Mouse (Mus musculus) telencephalon, adult 2 months (tissue): ENCODE results near the gene Ctf2.

Experiments used
- DNase-seq: peaks from one replicate; pipeline ENCODE4 v3.0.0-alpha.2; 2011; ENCODE audit warnings: low read depth, low spot score

The Ctf2 gene

DNA sequence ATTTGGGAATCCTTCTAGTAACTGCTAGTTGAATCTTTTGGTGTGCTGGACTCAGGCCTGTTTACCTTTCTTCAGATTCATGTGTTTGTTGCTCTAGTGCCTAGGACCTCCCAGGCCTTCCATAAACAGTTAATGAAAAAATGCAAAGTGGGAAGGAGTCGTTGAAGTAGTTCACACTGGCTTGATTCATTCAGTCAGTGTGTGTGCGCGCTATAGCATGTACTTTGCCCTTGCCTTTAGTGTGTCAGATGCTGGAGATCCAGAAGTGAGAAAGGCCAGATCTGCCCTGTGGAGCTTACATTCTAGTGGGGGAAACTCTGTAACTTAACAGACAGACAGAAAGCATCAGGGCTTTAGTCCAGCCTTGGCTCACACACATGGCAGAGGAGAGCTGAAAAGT lies 28.5 kb upstream of the Ctf2 start:
- no peak for DNase-seq

DNA sequence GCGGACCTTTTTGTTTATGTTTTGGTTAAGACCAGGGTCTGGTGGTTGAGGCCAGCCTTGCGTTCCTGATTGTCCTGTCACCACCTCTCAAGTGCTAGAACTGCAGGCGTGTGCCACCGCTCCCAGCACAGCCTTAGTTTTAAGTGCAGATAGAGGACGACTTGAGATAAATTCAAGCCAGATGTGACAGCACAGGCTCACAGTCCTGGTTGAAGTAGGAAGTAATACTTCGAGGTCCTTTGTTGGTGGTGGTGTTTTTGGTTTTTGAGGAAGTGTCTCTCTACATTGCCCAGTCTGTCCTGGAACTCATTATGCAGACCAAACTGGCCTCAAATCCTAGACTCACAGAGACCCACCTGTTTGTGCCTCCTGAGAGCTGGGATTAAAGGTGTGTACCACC lies 27.8 kb upstream of the Ctf2 start:
- no peak for DNase-seq

DNA sequence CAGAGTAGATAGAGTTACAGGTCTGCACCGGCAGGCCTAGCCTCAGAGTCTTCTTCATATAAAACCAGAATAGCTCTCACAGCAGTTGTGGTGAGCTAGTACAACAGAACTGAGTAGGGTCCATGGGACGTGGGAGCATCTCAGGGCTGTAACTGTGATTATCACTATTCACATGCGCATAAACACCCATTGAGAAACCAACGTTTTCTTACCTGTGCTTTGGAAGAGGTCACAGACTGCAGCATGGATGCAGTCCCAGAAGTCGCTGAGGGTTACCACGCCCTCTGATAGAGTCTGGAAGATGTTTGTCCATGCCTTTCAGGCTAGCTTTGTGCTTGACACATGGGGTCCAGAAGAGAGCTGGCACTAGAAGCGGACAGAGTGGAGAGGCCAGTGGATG lies 21.8 kb upstream of the Ctf2 start:
- no peak for DNase-seq

DNA sequence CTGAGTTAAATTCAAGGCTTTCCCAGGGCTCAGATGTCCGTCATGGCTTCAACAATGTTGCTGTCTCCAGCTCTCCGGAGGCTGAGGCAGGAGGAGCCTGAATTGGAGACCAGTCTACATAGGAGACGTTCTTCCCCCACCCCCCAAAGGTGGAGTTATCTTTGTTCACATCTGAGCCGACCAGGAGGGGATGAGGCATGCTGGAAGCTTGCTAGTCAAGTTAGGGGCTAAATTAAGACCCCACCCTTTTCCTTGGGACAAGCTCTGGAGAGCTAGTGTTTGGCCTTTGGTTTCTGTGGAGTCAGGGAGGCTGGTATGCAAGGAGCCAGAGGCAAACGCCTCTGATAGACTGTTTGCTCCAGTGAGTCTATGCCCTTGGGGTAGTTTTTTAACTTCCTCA lies 21.2 kb upstream of the Ctf2 start:
- no peak for DNase-seq

DNA sequence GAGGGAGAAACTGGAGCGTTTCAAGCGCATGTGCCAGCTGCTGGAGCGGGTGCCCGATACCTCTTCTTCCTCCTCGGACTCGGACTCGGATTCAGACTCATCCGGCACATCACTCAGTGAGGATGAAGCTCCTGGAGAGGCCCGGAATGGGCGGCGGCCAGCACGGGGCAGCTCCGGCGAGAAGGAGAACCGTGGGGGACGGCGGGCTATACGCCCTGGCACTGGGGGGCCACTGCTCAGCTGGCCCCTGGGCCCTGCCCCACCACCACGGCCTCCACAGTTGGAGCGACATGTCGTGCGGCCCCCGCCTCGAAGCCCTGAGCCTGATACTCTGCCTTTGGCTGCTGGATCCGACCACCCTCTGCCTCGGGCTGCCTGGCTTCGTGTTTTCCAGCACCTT lies 20.1 kb upstream of the Ctf2 start:
- DNase-seq: no peak

DNA sequence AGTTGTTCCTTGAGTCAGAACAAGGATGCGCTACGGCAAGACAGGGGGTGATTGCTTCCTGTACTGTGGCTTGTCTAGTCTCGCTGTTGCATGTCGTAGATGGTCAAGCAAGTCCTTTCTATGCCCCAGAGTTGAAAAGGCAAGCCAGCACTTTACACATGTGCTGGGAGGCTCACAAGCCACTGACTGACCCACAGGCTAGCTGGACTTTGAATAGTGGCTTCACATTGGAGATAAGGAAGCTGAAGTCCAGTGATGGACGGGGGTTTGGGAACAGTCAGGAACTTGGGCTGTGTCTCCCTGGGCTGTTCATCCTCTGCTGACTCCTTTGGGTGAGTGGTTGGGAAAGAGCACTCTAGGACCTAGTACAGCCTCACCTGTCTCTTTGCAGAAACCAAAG lies 19.7 kb upstream of the Ctf2 start:
- no peak for DNase-seq

DNA sequence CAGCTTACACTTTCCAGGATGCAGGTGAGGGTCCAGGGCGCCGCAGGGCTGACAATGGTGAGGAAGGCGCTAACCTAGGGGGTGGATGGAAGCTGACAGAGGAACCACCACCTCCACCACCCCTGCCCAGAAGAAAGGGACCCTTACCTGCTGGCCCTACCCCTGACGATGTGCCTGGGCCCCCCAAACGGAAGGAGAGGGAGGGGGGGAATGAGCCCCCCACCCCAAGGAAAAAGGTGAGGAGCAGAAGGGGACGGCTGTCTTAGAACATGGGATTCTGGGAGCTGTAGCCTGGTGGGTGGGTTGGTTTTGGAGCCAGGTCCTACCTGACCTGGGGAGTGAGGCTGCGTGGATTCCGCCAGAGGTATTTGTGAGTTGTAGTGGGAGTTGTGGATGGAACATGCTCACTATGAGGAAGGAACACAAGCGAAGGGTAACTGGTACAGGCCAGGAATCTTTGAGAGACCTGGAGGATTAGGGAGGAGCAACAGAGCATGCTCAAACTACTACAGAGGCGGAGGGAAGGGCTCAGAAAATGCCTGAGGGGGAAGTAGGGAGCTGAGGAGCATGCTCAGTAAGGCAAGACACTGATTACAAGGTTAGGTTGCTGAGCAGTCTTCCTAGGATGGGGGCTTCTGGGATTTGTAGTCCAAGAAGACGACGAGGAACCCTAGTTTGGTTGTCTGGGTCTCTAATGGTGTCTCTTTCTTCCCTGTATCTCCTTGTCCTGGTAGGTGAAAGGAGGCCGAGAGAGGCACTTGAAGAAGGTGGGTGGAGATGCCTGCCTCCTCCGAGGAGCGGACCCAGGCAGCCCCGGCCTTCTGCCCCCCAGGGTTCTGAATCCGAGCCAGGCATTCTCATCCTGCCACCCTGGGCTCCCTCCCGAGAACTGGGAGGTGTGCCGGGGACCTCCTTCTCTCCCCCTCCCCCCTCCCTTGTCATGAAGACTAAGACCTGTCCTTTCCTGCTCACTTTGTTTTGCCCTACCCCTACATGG lies 18.5 kb upstream of the Ctf2 start:
- peak; percentile 91 for DNase-seq

DNA sequence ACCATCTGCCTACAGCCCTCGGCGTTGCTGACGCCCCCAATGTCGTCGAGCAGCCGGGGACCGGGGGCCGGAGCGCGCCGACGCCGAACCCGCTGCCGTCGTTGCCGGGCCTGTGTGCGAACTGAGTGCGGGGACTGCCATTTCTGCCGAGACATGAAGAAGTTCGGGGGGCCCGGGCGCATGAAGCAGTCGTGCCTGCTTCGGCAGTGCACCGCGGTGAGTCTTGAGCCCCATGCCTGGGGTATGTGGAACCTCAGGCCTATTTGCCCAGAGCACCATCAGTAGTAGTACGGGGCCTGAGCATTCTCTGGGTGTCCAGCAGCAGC lies 16.2 kb upstream of the Ctf2 start:
- DNase-seq: no peak

DNA sequence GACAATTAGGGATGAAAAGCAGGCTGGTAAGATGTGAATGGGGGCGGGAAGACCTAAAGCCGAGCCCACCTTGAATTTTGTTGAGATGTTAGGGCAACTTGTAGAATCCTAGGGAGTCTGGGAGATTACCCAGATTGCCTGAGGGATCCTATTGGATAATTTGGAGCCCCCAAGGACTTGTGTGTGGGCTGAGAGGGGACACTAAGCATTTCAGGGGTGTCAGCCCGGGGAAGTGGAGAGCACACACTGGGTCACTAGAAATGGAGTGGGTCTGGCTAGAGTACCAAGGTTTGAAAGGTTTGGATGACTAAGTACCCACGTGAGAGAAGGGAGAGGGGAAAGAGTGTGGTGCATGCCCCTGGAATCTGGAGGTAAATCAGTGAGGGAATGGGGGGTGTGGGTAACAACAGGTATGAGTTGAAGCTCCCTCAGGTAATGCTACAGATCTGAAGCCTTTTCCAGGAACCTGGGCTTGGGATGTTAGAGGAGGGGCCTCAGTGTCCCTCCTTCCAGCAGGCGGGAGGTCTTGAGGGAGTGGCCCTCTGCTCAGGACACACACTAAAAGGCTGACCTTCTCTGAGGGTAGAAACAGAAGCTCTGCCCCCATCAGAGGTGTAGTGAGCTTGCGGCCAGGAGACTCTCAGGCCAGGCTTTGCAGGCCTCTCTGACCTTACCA lies 15.7 kb upstream of the Ctf2 start:
- DNase-seq: no peak

DNA sequence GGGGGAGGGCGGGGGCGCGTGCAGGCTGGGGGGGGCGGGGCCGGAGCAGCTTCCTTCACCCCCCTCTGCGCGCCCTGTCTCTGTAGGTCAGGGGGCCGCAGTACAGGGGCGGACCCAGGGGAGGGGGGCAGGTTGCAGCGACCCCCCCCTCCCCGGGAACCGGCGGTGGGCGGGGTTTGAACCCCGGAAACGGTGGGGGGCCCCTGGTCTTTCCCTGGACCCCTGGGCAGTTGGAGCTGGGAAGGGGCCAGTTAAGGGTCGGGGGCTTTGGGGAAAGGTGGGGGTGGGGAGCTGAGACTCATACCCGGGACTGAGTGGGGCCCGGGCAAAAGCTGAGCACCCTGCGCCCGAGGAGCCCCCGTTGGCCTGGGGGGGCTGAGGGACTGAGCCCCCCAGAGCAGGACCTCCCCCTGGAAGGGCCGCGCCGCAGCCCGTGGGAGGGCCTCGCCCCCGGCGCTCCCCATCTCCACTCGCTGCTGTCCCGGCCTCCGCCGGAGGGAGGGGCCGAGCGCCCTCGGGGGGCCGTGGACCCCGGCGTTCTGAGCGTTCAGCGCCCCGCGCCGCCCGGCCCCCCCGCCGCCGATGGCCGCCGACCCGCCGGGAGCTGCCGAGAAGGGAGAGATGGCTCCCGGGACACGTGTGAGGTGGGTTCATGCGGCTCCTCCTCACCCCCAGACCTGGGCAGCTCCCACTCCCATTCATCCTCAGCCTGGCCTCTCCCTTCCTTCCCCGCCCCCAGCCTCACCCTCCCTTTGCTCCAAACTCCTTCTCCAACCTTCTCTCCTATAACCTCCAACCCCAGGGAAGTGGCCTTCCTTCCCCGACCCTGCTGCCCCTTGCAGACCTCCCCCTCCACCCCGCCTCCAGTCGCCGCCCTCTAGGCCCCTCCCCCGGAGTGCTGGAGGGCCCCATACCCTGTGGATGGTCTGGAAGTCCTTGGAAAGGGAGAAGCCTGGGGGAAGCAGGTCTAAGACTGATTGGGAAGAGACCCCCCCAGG lies 14.8 kb upstream of the Ctf2 start:
- DNase-seq: no peak

DNA sequence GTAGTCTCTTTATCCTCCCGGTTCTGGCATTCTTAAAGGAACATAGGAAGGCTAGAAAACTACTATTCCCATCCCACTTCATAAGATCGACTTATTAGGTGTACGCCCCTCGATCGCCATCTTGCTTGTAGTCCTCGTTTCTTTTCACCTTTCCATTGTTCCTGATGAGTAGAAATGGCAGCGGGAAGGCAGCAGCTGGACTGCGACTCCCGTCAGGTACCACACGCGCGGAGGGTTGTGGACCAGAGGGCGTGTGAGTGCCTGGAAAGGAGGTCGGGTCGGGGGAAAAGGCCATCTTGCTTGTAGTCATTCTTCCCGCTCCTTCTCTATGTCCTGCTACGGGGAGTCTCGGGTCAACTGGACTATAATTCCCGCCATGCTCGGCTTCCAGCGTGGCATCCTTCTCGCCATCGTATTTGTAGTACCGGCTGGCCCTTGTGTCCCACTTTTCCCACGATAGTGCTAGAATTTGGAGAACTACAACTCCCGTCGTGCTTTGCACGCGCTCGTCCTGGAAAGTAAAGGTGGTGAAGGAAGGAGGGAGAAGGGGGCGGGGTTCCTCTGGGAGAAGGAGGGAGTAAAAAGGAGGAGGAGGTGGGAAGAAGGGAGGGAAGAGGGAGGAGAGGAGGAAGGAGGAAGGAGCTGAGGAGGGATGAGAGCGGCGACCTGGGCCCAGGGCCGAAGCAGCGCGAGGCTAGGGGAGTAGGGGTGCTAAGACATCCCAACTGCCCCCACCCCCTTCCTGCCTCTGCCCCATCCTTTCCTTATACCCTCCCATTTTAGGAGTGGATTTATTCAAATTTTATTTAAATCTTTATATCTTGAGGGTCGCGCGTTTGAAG lies 13.9 kb upstream of the Ctf2 start:
- peak; percentile 100 for DNase-seq

DNA sequence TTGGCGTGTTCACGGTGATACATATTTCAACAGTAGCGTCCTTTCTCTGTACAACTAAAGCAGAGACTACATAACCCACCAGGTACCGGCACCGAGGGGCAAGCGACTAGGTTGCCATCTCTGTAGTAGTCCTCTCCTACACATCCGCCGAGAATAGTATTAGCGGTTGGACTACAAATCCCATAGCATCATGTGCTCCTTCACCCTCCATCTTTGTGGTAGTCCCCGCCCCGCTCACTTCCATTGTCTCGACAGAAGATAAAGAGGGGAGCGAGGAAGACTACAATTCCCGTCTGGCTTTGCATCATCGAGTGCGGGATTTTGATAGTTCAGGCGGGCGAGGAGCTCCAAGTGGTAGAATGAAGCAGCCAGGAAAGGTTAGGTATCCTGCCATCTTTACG lies 13.3 kb upstream of the Ctf2 start:
- peak; percentile 100 for DNase-seq

DNA sequence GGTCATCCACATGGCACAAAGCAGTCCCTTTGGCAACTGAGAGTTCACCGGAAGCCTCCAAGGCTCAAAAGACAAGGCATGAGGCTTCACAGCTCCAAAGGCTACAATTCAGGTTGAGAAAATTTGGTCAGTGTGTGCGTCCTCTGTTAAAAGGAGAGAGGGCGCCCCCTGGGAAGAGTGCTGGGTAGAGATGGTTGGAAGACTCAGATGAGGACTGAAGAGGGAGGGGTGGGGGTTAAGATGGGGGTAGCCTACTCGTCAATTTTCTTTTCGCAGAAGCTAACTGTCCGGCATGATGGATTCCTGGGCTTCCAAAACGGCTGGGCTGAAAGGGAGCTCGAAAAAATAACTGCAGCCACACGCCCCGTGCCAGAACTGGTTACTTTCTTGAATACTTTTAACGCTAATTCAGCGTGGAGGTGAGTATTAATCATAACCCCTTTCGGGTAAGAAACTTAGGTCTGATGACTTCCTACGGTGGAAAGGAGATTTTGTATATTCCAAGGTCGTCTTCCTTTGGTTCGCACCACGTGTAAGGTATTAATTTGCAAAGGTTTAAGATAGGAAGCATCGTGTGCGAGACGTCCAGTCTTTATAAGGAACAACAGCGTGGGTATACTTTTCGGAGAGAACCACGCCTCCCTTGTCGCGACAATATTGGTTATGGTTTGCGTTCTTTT lies 12.5 kb upstream of the Ctf2 start, which contains the start of gene Fbxl19:
Gene Fbxl19 (plus strand): TSS at position 178 of the 680 bp plus-strand sequence.
- peak; percentile 61 for DNase-seq

DNA sequence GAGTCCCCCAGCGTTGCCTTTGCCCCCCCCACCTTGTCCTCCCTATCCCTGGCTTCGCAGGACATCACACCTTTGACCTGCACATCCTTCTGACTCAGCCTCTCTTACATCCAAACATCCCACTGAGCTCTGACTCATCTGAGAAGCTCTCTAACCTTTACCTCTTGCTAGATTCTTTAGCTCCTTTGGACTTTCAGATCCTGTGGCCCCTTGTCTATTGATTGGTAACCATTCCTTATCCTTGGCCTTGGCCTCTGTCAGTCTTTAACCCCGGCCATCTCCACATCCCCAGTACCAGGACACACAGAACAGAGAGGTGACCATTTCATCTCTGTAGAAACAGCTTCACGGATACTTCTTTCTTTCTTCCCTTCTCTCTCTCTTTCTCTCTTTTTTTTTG lies 1.8 kb downstream of the Ctf2 start:
- no peak for DNase-seq

DNA sequence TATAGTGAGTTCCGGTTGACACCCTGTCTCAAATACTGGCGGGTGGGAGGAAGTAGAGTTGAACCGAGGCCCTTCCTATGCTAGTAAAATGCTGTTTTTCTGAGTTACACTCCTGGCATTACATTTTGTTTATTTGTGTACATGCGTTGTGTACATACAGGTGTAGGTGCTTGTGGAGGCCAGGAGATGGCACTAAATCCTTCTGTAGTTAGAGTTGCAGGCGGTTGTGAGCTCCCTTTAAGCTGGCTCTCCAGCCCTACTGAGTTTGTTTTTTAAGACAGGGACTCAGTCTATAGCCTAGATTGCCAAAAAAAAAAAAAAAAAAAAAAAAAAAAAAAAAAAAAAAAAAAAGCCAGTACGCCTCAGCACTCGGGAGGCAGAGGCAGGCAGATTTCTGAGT lies 4.1 kb downstream of the Ctf2 start:
- DNase-seq: no peak

DNA sequence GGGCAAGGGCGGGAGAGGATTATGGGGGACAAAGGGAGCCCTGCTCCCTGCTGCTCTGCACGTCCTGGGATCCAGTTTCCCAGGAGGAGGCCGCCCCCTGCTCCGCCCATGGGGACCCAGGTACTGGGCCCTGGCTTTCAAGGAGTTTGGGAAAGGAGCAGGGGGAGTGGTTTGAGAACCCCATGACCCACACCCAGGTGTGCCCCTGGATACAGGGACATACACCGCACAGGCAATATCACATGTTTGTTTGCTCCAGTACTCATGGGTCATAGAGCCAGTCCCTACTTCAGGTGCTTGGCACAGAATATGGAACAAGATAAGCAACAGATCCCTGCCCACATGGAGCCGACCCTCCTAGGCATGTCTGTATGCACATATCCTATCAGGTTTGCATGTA lies 6.0 kb downstream of the Ctf2 start:
- DNase-seq: no peak

DNA sequence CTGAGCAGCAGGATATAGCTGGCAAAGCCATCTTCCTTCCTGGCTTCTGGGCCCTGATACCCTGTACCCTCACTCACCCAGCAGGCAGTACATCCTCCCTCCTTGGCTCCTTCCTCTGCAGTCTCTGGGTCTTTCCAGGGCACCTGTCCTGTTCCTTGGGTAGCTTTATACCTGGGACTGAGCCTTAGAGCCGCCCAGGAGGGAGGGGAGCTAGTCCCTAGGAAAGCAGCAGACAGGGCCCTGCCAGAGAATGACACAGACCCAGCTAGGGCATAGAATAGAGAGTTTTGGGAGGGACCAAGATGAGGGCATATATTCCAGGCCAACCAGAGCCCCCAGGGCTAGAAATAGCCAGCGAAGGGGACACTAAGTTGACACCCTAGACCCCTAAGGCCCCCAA lies 6.5 kb downstream of the Ctf2 start:
- DNase-seq: no peak

DNA sequence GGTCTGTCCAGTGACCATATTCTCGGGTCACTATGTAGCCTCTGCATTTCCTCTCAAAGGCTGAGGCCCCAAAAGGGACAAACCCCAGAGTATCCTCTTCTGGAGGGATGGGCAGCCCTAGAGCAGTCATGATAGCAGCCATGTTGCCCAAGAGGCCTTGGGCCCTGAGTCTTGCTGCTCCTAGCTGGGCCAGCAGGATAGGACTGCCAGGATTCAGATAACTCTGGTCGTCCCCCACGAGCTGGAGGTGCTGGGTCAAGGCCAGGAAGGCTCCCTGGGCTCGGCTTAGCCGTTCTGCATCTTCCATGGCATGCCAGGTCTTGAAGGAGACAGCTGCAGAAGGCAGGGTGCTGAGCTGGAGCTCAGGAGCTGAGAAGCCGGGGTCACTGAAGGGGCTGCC lies 12.7 kb downstream of the Ctf2 start:
- DNase-seq: no peak

DNA sequence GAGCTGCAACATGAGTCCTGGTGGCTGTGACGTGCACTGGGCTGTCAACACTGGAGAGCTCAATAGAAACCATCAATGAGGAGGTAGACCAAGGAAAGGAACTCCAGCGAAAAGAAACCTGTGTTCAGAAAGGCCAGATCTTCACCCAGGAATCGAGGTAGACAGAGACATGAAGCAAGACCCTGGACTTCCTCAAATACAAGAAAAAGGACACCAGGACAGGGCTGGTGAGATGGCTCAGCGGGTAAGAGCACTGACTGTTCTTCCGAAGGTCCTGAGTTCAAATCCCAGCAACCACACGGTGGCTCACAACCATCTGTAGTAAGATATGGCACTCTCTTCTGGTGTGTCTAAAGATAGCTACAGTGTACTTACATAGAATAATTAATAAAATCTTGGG lies 13.6 kb downstream of the Ctf2 start:
- no peak for DNase-seq

DNA sequence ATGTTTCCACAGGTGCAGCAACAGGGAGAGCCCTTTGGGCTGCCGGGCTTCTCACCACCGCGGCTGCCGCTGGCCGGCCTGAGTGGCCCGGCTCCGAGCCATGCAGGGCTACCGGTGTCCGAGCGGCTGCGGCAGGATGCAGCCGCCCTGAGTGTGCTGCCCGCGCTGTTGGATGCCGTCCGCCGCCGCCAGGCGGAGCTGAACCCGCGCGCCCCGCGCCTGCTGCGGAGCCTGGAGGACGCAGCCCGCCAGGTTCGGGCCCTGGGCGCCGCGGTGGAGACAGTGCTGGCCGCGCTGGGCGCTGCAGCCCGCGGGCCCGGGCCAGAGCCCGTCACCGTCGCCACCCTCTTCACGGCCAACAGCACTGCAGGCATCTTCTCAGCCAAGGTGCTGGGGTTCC lies 15.0 kb downstream of the Ctf2 start:
- no peak for DNase-seq
